Mouse (Mus musculus) neural tube, embryonic 11.5 days (tissue): ENCODE data around the gene Sfmbt1. TPM values are rescaled to one million over a fixed set of nuclear protein-coding genes. Genes with fewer than 3 reads are reported as not detected.

Source experiments
- ATAC-seq: fragments of 200-750 bp; cut with Nextera tagmentation; 2 replicates; pipeline ENCODE4 v1.8.0; 2017; ENCODE audit warnings: moderate number of reproducible peaks, mild to moderate bottlenecking, moderate TSS enrichment, moderate library complexity; ENCODE audit not compliant: insufficient read depth, low FRiP score, low TSS enrichment
- DNase-seq: peaks from one replicate; pipeline ENCODE4 v3.0.0-alpha.2; 2015; ENCODE audit warnings: low spot score
- H3K27ac ChIP-seq: fragments of 300-500 bp; sonication (generic); 2 replicates; pipeline ENCODE4 v1.5.1; 2014; ENCODE audit warnings: low read depth, mild to moderate bottlenecking, low read length
- H3K27me3 ChIP-seq: fragments of 300-500 bp; sonication (generic); 2 replicates; pipeline ENCODE4 v1.6.1; 2014; ENCODE audit warnings: mild to moderate bottlenecking, low read length, mixed read lengths; ENCODE audit not compliant: control insufficient read depth, insufficient read depth
- H3K36me3 ChIP-seq: fragments of 300-500 bp; sonication (generic); 2 replicates; pipeline ENCODE4 v1.6.1; 2014; ENCODE audit warnings: mild to moderate bottlenecking, low read length, moderate library complexity, mixed read lengths; ENCODE audit not compliant: control insufficient read depth, insufficient read depth
- H3K4me1 ChIP-seq: fragments of 300-500 bp; sonication (generic); 2 replicates; pipeline ENCODE4 v1.6.1; 2014; ENCODE audit warnings: low read length, mixed read lengths; ENCODE audit not compliant: control insufficient read depth, insufficient read depth
- H3K4me2 ChIP-seq: fragments of 300-500 bp; sonication (generic); 2 replicates; pipeline ENCODE4 v1.6.1; 2014; ENCODE audit warnings: low read depth, mild to moderate bottlenecking, moderate library complexity
- H3K4me3 ChIP-seq: fragments of 300-500 bp; sonication (generic); 2 replicates; pipeline ENCODE4 v1.5.1; 2014; ENCODE audit warnings: low read depth, low read length
- H3K9ac ChIP-seq: fragments of 300-500 bp; sonication (generic); 2 replicates; pipeline ENCODE4 v1.6.1; 2014; ENCODE audit warnings: mild to moderate bottlenecking, low read length
- H3K9me3 ChIP-seq: fragments of 300-500 bp; sonication (generic); 2 replicates; pipeline ENCODE4 v1.6.1; 2016; ENCODE audit warnings: low read length; ENCODE audit not compliant: control insufficient read depth
- WGBS: fragments of 180-500 bp; shearing (Covaris S2); extraction: QIAGEN DNeasy Blood & Tissue Kit; methylation state at CpG from one replicate; pipeline ENCODE4 v1.1.7; 2014; 5-methylcytosine and 5-hydroxymethylcytosine counted together
- polyA plus RNA-seq: library from polyadenylated mRNA; unstranded; fragments of >200 nt; fragmentation: Nextera tagmentation; extraction: Ambion mirVana; gene quantifications from 2 replicates; pipeline ENCODE4 v1.2.1, GENCODE M21; 2014

Sfmbt1 gene
- polyA plus RNA-seq, 1 experiment from 2014 or later: 19.5 TPM

DNA sequence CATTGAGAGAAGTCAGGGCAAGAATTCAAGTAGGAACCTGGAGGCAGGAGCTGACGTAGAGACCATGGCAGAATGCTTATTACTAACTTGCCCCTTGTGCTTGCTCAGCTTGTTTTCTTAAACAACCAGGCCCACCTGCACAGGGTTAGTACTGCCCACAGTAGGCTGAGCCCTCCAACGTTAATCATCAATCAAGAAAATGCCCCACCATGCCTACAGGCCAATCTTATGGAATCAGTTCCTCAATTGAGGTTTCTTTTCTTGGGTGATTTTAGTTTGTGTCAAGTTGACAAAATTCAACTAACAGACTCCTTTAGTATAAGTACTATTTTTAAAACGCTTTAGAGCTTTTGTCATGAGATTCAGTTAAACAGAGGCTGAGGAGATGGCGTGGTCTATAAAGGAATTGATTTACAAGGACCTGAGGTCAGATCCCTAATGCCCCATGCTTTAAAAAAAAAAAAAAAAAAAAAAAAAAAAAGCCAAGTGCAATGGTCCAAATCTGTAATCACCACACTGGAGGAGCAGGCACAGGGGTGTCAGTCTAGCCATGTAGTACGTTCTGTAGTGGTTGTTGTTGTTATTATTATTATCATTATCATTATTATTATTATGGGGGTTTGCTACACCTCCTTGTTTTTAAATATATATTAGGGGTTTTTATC, 48.4 kb downstream of the Sfmbt1 start:
- Histone ChIP-seq H3K36me3 (no peaks in the 10 kb centered on the region), H3K9me3 (no peaks in the 10 kb centered on the region), H3K9ac (no peak overlapping the region), H3K27ac (no peak overlapping the region), H3K4me2 (no peak overlapping the region), H3K4me1 (no peaks in the 10 kb centered on the region), H3K4me3 (no peak overlapping the region), H3K27me3 (no peaks in the 10 kb centered on the region)
- no peak for ATAC-seq
- 78% methylated on average over 5 of the region's 5 CpGs for WGBS
- DNase-seq: no peak

DNA sequence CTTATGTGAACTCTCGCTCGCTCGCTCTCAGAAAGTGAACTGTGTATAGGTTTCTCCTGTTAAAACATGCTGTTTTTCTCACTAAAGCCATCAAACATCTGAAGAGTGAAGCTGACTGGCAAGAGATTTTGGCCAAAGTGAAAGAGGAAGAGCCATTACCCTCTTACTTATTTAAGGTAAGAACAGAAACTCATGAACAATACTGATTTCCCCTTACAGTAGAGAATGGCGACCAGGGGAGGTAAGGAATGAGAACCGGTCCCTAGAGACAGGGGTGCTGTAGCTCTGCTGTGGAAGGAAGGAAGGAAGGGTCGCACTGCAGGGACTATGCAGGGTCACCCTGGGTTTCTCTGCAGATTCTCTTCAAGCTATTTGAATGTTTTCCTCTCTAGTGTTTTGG, 70.0 kb downstream of the Sfmbt1 start:
- Histone ChIP-seq H3K9ac (no peak overlapping the region), H3K36me3 (no peaks in the 10 kb centered on the region; the same call in 1 of the 2 replicates), H3K4me2 (no peak overlapping the region), H3K4me1 (no peaks in the 10 kb centered on the region), H3K4me3 (no peak overlapping the region), H3K27me3 (no peaks in the 10 kb centered on the region), H3K27ac (no peak overlapping the region), H3K9me3 (no peaks in the 10 kb centered on the region)
- ATAC-seq (no peak), DNase-seq (no peak)
- 94% methylated on average over 6 of the region's 6 CpGs for WGBS

DNA sequence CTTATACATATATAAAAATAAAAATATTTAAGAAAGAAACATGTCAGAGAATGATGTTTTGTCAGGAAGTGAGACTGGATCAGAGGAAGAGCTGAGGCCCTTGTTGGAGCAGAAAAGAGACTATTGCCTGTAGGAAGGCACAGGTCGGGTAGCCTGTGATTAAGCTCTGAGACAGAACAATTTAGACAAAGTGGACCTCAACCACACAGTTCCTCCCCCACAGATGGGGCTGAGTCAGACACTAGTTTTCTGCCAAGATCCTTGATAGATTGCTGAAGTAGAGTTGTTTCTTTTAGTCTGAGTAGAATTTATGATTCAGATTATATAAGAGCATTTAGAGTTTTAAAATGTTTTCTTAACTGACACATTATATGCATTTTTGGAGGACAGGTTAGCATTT, 74.8 kb downstream of the Sfmbt1 start:
- H3K27me3 ChIP-seq: no peaks in the 10 kb centered on the region
- H3K9me3 ChIP-seq: no peaks in the 10 kb centered on the region
- no peak overlapping the region for H3K27ac ChIP-seq
- H3K9ac ChIP-seq: no peak overlapping the region
- H3K36me3 ChIP-seq: no peaks in the 10 kb centered on the region; the same call in 1 of the 2 replicates
- ATAC-seq (no peak), DNase-seq (no peak)
- H3K4me3 ChIP-seq: no peak overlapping the region
- H3K4me1 ChIP-seq: no peaks in the 10 kb centered on the region
- no peak overlapping the region for H3K4me2 ChIP-seq
- WGBS: 68% methylated on average over 1 of the region's 1 CpGs

DNA sequence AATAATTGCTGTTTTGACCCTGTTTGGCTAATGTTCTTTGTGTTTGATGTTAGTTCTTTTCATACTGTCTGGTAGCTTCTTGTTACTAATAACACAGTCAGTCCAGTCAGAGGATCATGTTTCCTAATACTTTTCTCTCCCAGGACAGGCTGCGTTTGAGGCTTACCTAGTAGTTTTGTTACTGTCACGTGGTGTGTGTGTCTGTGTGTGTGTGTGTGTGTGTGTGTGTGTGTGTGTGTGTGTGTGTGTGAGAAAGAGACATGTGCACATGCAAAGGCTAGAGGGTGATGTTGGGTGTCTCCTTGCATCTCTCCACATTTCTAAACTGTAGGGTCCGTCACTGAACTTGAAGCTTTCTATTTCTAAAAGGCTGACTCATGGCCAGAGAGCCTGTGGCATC, 78.2 kb downstream of the Sfmbt1 start:
- Histone ChIP-seq H3K4me1 (no peaks in the 10 kb centered on the region), H3K36me3 (peaks cover 3% of the 10 kb centered on the region; the same call in 1 of the 2 replicates), H3K27me3 (no peaks in the 10 kb centered on the region), H3K4me2 (no peak overlapping the region), H3K4me3 (no peak overlapping the region), H3K9me3 (no peaks in the 10 kb centered on the region), H3K27ac (no peak overlapping the region), H3K9ac (no peak overlapping the region)
- no peak for ATAC-seq
- DNase-seq: no peak
- WGBS: 87% methylated on average over 3 of the region's 3 CpGs

DNA sequence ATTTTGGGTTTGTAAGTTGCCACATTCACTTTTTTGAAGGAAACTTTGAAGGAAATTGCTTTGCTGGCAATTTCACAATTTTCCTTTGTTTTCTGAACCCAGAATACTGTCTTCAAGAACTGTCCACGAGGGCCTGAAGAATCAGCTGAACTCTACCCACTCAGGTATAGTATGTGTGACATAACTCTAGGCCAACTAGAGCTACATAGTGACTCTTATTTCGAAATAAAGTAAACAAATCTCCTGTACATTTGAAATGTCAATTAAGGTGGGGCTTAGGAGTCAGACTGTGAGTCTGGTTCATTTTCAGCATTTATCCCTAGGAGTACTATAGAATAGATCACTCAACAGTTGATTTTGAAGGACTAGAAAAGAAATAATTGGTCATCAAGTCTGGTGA, 87.1 kb downstream of the Sfmbt1 start:
- Histone ChIP-seq H3K9ac (no peak overlapping the region), H3K36me3 (peaks cover 4% of the 10 kb centered on the region; the same call in 1 of the 2 replicates), H3K9me3 (no peaks in the 10 kb centered on the region), H3K27ac (no peak overlapping the region), H3K27me3 (no peaks in the 10 kb centered on the region), H3K4me1 (no peaks in the 10 kb centered on the region), H3K4me2 (no peak overlapping the region), H3K4me3 (no peak overlapping the region)
- ATAC-seq (no peak), DNase-seq (no peak)
- WGBS: 96% methylated on average over 2 of the region's 2 CpGs

DNA sequence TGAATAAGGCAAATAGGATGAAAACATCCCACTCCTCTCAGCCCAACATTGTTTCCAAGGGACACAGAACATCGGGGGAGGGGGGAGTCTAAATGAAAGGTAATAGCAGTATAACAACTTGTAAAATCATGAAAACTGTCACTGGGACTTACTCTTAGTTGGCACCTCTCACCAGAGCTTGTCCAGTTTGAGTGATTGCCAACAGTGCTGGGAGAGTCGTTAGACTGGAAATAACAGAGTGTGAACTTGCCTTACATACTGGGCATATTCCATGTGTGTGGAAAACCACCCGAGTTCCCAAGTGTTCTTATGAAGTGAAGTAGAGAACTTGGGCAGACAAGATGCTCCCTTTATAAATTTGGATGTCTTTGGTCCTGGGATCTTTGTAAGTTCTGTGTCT, 106.5 kb downstream of the Sfmbt1 start:
- H3K4me1 ChIP-seq: peaks cover 7% of the 10 kb centered on the region
- H3K4me2 ChIP-seq: no peak overlapping the region
- no peaks in the 10 kb centered on the region for H3K9me3 ChIP-seq
- ATAC-seq: no peak
- no peak overlapping the region for H3K4me3 ChIP-seq
- WGBS: 85% methylated on average over 3 of the region's 3 CpGs
- peaks cover 3% of the 10 kb centered on the region; the same call in 1 of the 2 replicates for H3K36me3 ChIP-seq
- no peak overlapping the region for H3K9ac ChIP-seq
- DNase-seq: no peak
- H3K27ac ChIP-seq: no peak overlapping the region
- no peaks in the 10 kb centered on the region for H3K27me3 ChIP-seq

DNA sequence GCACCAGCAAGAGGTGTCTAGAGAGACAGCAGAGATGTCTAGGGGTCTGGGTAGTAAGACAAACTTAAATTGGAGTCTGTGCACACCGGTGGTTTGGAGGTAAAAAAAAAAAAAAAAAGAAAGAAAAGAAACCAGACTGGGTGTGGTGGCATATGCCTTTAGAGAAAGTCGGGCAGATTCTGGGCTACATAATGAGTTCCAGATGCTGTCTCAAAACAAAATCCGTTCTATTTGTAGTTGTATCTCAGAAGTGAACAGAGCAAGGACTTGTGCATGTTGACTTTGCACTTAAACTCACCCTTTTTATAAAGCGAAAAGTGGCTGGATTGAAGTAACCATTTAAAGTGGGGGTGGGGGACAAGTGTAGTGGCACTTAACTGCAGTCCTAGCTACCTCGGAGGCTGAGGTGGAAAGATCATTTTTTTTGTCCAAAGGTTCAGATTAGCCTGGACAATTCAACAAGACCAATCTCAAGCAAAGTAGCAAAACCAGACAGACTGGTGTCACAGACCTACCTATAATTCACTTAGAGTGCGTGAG, 109.9 kb downstream of the Sfmbt1 start:
- Histone ChIP-seq H3K9me3 (no peaks in the 10 kb centered on the region), H3K27ac (no peak overlapping the region), H3K9ac (no peak overlapping the region), H3K4me2 (no peak overlapping the region), H3K27me3 (no peaks in the 10 kb centered on the region), H3K4me3 (no peak overlapping the region), H3K36me3 (no peaks in the 10 kb centered on the region), H3K4me1 (peaks cover 17% of the 10 kb centered on the region)
- DNase-seq: no peak
- ATAC-seq: no peak
- 62% methylated on average over 6 of the region's 6 CpGs for WGBS

DNA sequence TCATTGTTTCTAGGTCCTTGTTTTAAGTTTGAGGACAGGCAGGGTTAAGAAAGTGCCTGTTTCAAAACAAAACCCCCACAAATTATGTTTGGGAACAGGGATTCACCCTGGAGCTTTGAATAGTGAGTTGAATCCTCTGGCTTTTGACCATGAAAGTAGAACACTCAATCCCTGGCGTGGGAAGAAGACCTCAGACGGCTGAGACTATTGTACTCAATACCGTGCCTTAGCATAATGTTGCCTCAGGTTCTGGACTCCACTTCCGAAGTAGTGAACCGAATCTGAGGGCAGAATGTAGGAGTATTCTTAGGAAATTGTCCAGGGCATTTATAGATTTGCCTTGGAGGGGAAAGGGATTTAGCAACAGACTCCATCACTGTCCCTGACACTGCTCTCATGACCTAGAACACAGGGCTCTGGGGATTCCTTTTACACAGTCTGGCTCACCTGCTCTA, 110.4 kb downstream of the Sfmbt1 start:
- no peak overlapping the region for H3K27ac ChIP-seq
- H3K4me1 ChIP-seq: peaks cover 17% of the 10 kb centered on the region
- peak overlapping the region; percentile 82 for H3K4me3 ChIP-seq
- ATAC-seq: 0 out of 2 replicates have a peak, but pooled peaks have one; percentile 8
- no peaks in the 10 kb centered on the region for H3K9me3 ChIP-seq
- DNase-seq: no peak
- 35% methylated on average over 5 of the region's 5 CpGs for WGBS
- H3K27me3 ChIP-seq: no peaks in the 10 kb centered on the region
- no peaks in the 10 kb centered on the region for H3K36me3 ChIP-seq
- peak overlapping the region; percentile 78 for H3K4me2 ChIP-seq
- no peak overlapping the region for H3K9ac ChIP-seq
